Mouse (Mus musculus) MEL (cell line): ENCODE data around the gene Hesx1. TPM values are rescaled to one million over a fixed set of nuclear protein-coding genes. Genes with fewer than 3 reads are reported as not detected.

ENCODE experiments used
- DNase-seq: peaks from one replicate; pipeline ENCODE4 v3.0.0; 2011; ENCODE audit warnings: low read depth, low spot score
- H3K27ac ChIP-seq: 2 replicates; pipeline ENCODE4 v1.5.1; 2012; ENCODE audit warnings: low read depth, mild to moderate bottlenecking, control low read depth, low read length, moderate library complexity; ENCODE audit not compliant: control insufficient read depth
- H3K27me3 ChIP-seq, 2 experiments: fragments of 150-350 bp in 1 of 2; sonication (generic) in 1 of 2; 2 replicates each; pipeline ENCODE4 v1.6.1; 2012; ENCODE audit warnings: low read length in 2 of 2, mild to moderate bottlenecking in 2 of 2, improper control_type of control experiment in 1 of 2, moderate library complexity in 1 of 2; ENCODE audit not compliant: insufficient read depth in 2 of 2, control insufficient read depth in 1 of 2
- H3K36me3 ChIP-seq, 2 experiments: 2 replicates each; pipeline ENCODE4 v1.6.1; 2012 to 2014; ENCODE audit warnings: low read length in 2 of 2, improper control_type of control experiment in 1 of 2, inconsistent platforms in 1 of 2, mild to moderate bottlenecking in 1 of 2; ENCODE audit not compliant: insufficient read depth in 2 of 2, control insufficient read depth in 1 of 2
- H3K4me1 ChIP-seq, 2 experiments: fragments of 150-350 bp in 1 of 2; sonication (generic) in 1 of 2; 2 replicates each; pipeline ENCODE4 v1.6.1; 2012; ENCODE audit warnings: low read length in 2 of 2, improper control_type of control experiment in 1 of 2, mild to moderate bottlenecking in 1 of 2; ENCODE audit not compliant: insufficient read depth in 2 of 2, control insufficient read depth in 1 of 2
- H3K4me3 ChIP-seq, 2 experiments: fragments of 150-350 bp in 1 of 2; sonication (generic) in 1 of 2; 2 replicates each; pipeline ENCODE4 v1.5.1; 2012; ENCODE audit warnings: low read depth in 2 of 2, low read length in 2 of 2, mild to moderate bottlenecking in 2 of 2, moderate library complexity in 2 of 2, control low read depth in 1 of 2, improper control_type of control experiment in 1 of 2; ENCODE audit not compliant: control insufficient read depth in 1 of 2, insufficient read depth in 1 of 2
- H3K79me2 ChIP-seq: 2 replicates; pipeline ENCODE4 v1.6.1; 2012; ENCODE audit warnings: mild to moderate bottlenecking, low read length, moderate library complexity; ENCODE audit not compliant: control insufficient read depth, poor library complexity, insufficient read depth
- H3K9ac ChIP-seq: 2 replicates; pipeline ENCODE4 v1.6.1; 2012; ENCODE audit warnings: low read depth, mild to moderate bottlenecking, control low read depth, low read length, moderate library complexity; ENCODE audit not compliant: control insufficient read depth, poor library complexity, severe bottlenecking
- H3K9me3 ChIP-seq: fragments of 150-350 bp; sonication (generic); replicated peaks from 2 replicates; pipeline ENCODE4 v1.6.1; 2012; ENCODE audit warnings: mild to moderate bottlenecking, low read length, improper control_type of control experiment, moderate library complexity; ENCODE audit not compliant: insufficient read depth
- BHLHE40 ChIP-seq: IDR thresholded peaks from 2 replicates; pipeline ENCODE4 v1.6.1; 2012; ENCODE audit warnings: low read depth, mild to moderate bottlenecking, inconsistent platforms, low read length, improper control_type of control experiment, borderline replicate concordance
- CTCF ChIP-seq, 3 experiments: IDR thresholded peaks in 2 of 3; conservative IDR thresholded peaks in 1 of 3; 2 replicates each; pipeline ENCODE4 v1.5.1; 2011 to 2012; ENCODE audit warnings: low read length in 3 of 3, low read depth in 2 of 3, mild to moderate bottlenecking in 2 of 3, improper control_type of control experiment in 1 of 3, inconsistent platforms in 1 of 3, mixed read lengths in 1 of 3, moderate library complexity in 1 of 3; ENCODE audit not compliant: control insufficient read depth in 1 of 3, insufficient read depth in 1 of 3, poor library complexity in 1 of 3, severe bottlenecking in 1 of 3
- ELF1 ChIP-seq: IDR thresholded peaks from 2 replicates; pipeline ENCODE4 v1.6.1; 2014; ENCODE audit warnings: low read depth, mild to moderate bottlenecking, inconsistent platforms, low read length, improper control_type of control experiment, moderate library complexity
- EP300 ChIP-seq, 2 experiments: IDR thresholded peaks; 2 replicates each; pipeline ENCODE4 v1.6.1; 2011; ENCODE audit warnings: improper control_type of control experiment in 2 of 2, low read length in 2 of 2, low read depth in 1 of 2, mild to moderate bottlenecking in 1 of 2
- GATA1 ChIP-seq: IDR thresholded peaks from 2 replicates; pipeline ENCODE4 v1.6.1; 2011; ENCODE audit warnings: low read depth, low read length, improper control_type of control experiment
- MAFK ChIP-seq: IDR thresholded peaks from 2 replicates; pipeline ENCODE4 v1.6.1; 2011; ENCODE audit warnings: low read depth, mild to moderate bottlenecking, low read length, improper control_type of control experiment, borderline replicate concordance
- MAX ChIP-seq: IDR thresholded peaks from 2 replicates; pipeline ENCODE4 v1.6.1; 2011; ENCODE audit warnings: low read length, improper control_type of control experiment
- MAZ ChIP-seq: IDR thresholded peaks from 2 replicates; pipeline ENCODE4 v1.6.1; 2012; ENCODE audit warnings: low read depth, mild to moderate bottlenecking, inconsistent platforms, low read length, improper control_type of control experiment
- MEF2A ChIP-seq: IDR thresholded peaks from 2 replicates; pipeline ENCODE4 v1.6.1; 2014; ENCODE audit warnings: low read depth, mild to moderate bottlenecking, inconsistent platforms, low read length, improper control_type of control experiment; ENCODE audit not compliant: poor library complexity, insufficient replicate concordance, severe bottlenecking; ENCODE audit errors: extremely low read depth
- MXI1 ChIP-seq: IDR thresholded peaks from 2 replicates; pipeline ENCODE4 v1.6.1; 2011; ENCODE audit warnings: mild to moderate bottlenecking, low read depth, low read length, improper control_type of control experiment
- MYC ChIP-seq: IDR thresholded peaks from 2 replicates; pipeline ENCODE4 v1.6.1; 2011; ENCODE audit warnings: low read depth, mild to moderate bottlenecking, low read length, improper control_type of control experiment, moderate library complexity
- NRF1 ChIP-seq: IDR thresholded peaks from 2 replicates; pipeline ENCODE4 v1.6.1; 2014; ENCODE audit warnings: low read depth, mild to moderate bottlenecking, inconsistent platforms, low read length, improper control_type of control experiment, moderate library complexity; ENCODE audit not compliant: poor library complexity, insufficient read depth, severe bottlenecking
- RCOR1 ChIP-seq: IDR thresholded peaks from 2 replicates; pipeline ENCODE4 v1.6.1; 2012; ENCODE audit warnings: low read depth, mild to moderate bottlenecking, inconsistent platforms, low read length, improper control_type of control experiment
- SIN3A ChIP-seq: IDR thresholded peaks from 2 replicates; pipeline ENCODE4 v1.6.1; 2012; ENCODE audit warnings: low read length, improper control_type of control experiment, inconsistent platforms
- TAL1 ChIP-seq: IDR thresholded peaks from 2 replicates; pipeline ENCODE4 v1.6.1; 2012; ENCODE audit warnings: mild to moderate bottlenecking, inconsistent platforms, low read length, moderate library complexity, mixed read lengths
- TCF12 ChIP-seq: IDR thresholded peaks from 2 replicates; pipeline ENCODE4 v1.6.1; 2014; ENCODE audit warnings: low read depth, mild to moderate bottlenecking, inconsistent platforms, low read length, improper control_type of control experiment, moderate library complexity
- USF2 ChIP-seq, 2 experiments: IDR thresholded peaks; 2 replicates each; pipeline ENCODE4 v1.6.1; 2011 to 2012; ENCODE audit warnings: improper control_type of control experiment in 2 of 2, low read length in 2 of 2, borderline replicate concordance in 1 of 2, inconsistent platforms in 1 of 2, low read depth in 1 of 2, mild to moderate bottlenecking in 1 of 2; ENCODE audit not compliant: insufficient read depth in 1 of 2
- ZKSCAN1 ChIP-seq: IDR thresholded peaks from 2 replicates; pipeline ENCODE4 v1.6.1; 2012; ENCODE audit warnings: low read depth, mild to moderate bottlenecking, inconsistent platforms, low read length, improper control_type of control experiment, moderate library complexity
- ZNF384 ChIP-seq: IDR thresholded peaks from 2 replicates; pipeline ENCODE4 v1.6.1; 2012; ENCODE audit warnings: low read depth, mild to moderate bottlenecking, inconsistent platforms, low read length, improper control_type of control experiment
- polyA plus RNA-seq, 2 experiments: library from polyadenylated mRNA; stranded (reverse) in 1 of 2; unstranded in 1 of 2; fragments of >175 nt in 1 of 2; fragments of >200 nt in 1 of 2; gene quantifications; 2 replicates each; pipeline versions ENCODE4 v1.2.1 to v1.2.4; 2012; ENCODE audit warnings: low replicate concordance in 2 of 2, low read depth in 1 of 2; ENCODE audit not compliant: insufficient read length in 2 of 2, insufficient read depth in 1 of 2, missing spikeins in 1 of 2
- total RNA-seq: library from RNA; depleted of rRNA; stranded (reverse); fragments of 300-350 nt; gene quantifications from 2 replicates; pipeline ENCODE4 v1.2.3, GENCODE M21; 2012

Hesx1 gene
- total and polyA plus RNA-seq, 3 experiments, result not detected

DNA sequence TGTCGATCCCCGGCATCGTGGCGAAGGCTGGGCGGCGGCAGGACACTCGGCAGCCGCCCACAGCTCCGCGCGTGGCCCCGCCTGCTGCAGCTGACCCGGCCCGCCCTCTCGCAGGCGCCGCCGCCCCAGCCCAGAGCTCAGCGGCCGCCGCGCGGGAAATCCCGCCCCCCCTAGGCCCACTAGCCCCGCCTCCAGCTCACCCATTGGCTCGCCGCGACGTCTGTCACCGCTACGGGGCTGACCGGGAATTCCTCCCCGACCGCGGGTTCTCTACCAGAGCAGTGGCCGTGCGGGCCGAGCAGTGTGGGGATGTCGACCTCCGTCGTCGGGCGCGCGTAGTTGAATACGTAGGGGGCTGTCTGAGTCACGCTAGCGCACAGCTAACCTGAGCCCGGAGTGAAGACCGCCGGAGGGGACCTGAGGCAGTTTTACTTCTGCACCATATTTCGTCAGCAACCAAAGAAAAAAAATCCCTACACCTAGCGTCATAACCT, 23.7 kb upstream of the Hesx1 start (continued):
- TF ChIP-seq ELF1 (peak; percentile 39; the same call in 1 of the 2 replicates), SIN3A (no peak), MAX (no peak), MAFK (no peak), NRF1 (0 out of 2 replicates have a peak, but pooled peaks have one; percentile 29), MYC (no peak), USF2 (IDR thresholded peaks at IDR 0.05; ENCODE audit: borderline replicate concordance in 1 of 2, insufficient read depth in 1 of 2, low read depth in 1 of 2, low read length in 2 of 2) (no peak), ZKSCAN1 (no peak), BHLHE40 (no peak), CTCF (IDR thresholded peaks at IDR 0.05 in 2 of 3, conservative IDR thresholded peaks at IDR 0.05 in 1 of 3; ENCODE audit: control insufficient read depth in 1 of 3, insufficient read depth in 1 of 3, low read depth in 2 of 3, low read length in 3 of 3, poor library complexity in 1 of 3, severe bottlenecking in 1 of 3) (no peak), MAZ (no peak), ZNF384 (no peak), TCF12 (0 out of 2 replicates have a peak, but pooled peaks have one; percentile 22)

- Histone ChIP-seq H3K4me1 (peaks cover under 1 to 3% of the 10 kb centered on the region in 2 experiments; a peak in 1 of 4 replicates), H3K79me2 (peaks cover 7% of the 10 kb centered on the region; the same call in 1 of the 2 replicates), H3K27me3 (peaks cover 0 to 3% of the 10 kb centered on the region in 2 experiments; a peak in 3 of 4 replicates), H3K9me3 (no peaks in the 10 kb centered on the region), H3K36me3 (peaks cover 0 to 8% of the 10 kb centered on the region in 2 experiments; a peak in 2 of 4 replicates), H3K4me3 (peak within 1 kb of the TSS; percentile 85 to 98), H3K27ac (no peak within 1 kb of the TSS), H3K9ac (peak within 1 kb of the TSS; percentile 88)
- TF ChIP-seq GATA1 (peak; percentile 12; the same call in 1 of the 2 replicates), RCOR1 (peak; percentile 85), ZNF384 (peak; percentile 64), EP300 (IDR thresholded peaks at IDR 0.05; ENCODE audit: low read depth in 1 of 2, low read length in 2 of 2) (0 out of 4 replicates have a peak, but pooled peaks have one; percentile 4 to 13), MEF2A (no peak), TAL1 (no peak), MXI1 (0 out of 2 replicates have a peak, but pooled peaks have one; percentile 21), MAFK (no peak)
- peak; percentile 51 for DNase-seq
These were observed 23.0 kb upstream of the Hesx1 start, which contains the start of gene Appl1 for GRCm38 (mm10) chr14:26971106-26971789. Gene Appl1, minus strand, starts transcription at chr14:26971232.
